Mouse (Mus musculus): ENCODE results near the gene Ireb2. TPM values are rescaled to one million over a fixed set of nuclear protein-coding genes. Genes with fewer than 3 reads are reported as not detected.
"Not testable (repeated sequence)": the region's sequence is repeated elsewhere in the genome, so short reads cannot be mapped to it uniquely, and the experiment has no call there.

The Ireb2 gene
- total RNA-seq, 2 experiments from 2014 or later: 18.3 to 21.8 TPM

DNA sequence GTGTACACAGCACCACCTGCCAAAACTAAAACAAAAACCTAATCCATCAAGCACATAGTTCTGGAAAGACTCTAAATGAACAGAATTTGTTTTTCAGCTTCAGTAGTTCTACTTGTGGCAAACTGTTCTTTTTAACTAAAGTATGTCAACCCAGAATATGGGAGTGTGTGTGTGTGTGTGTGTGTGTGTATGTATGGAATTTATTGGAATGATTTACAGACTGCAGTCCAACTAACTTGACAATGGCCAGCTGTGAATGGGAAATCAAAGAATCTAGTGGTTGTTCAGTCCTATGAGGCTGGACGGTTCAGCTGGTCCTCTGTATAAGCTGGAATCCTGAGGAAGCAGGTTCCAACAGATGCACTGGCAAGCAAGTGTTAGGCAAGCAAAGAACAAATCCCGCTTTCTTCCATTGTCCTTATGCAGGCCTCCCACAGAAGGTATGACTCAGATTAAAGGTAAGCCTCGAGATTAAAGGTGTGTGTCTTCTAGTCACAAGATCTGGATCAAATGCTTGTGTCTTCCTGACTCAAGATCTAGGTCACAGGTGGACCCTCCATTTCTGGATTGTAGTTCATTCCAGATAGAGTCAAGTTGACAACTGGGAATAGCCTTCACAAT, 18.9 kb upstream of the Ireb2 start:
- H3K27ac ChIP-seq: no peak overlapping the region
- no peak overlapping the region for H3K4me3 ChIP-seq
- no peak for TF ChIP-seq CTCF (IDR thresholded peaks at IDR 0.05)
- intact Hi-C loops (cut with DNase I): no loop called here
- DNase-seq: no peak

DNA sequence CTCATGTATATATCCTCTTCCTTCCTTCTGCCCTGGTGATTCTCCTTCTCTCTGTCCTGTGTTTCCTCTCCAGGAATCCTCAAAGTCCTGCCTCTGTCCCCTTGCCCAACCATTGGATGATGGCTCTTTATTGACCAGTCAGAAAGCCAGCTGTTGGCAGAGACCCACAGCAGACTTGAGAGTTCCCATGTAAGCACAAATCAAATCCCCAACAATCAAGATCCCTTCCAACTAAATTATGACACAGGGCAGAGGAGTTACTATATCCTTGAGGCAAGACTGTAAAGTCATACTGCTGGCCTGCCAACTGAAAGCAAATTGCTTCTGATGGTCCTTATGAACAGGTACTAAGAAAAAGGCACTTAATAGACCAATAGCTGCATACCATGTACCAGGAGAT, 15.4 kb upstream of the Ireb2 start:
- intact Hi-C loops (cut with DNase I): no loop called here
- no peak for TF ChIP-seq CTCF (IDR thresholded peaks at IDR 0.05)

DNA sequence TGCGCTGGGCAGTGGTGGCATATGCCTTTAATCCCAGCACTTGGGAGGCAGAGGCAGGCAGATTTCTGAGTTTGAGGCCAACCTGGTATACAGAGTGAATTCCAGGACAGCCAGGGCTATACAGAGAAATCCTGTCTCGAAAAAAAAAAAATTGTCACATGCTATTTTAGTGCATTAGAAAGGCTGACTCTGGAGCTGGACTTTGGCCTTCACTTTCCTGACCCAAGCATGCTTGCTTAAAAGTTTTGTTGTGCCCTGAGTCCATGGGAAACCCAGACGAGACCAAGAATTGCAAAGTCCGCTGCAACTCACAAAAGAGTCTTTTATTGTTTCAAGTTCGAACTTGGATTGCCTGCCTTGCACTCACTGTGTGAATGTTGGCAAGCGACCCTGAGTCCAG, 10.6 kb upstream of the Ireb2 start:
- H3K4me3 ChIP-seq; intact Hi-C loops (cut with DNase I); DNase-seq: not testable (repeated sequence)

More for the DNA sequence above, 15.4 kb upstream of the Ireb2 start:
- DNase-seq: no peak
- Histone ChIP-seq H3K4me3 (no peak overlapping the region), H3K27ac (no peak overlapping the region)

DNA sequence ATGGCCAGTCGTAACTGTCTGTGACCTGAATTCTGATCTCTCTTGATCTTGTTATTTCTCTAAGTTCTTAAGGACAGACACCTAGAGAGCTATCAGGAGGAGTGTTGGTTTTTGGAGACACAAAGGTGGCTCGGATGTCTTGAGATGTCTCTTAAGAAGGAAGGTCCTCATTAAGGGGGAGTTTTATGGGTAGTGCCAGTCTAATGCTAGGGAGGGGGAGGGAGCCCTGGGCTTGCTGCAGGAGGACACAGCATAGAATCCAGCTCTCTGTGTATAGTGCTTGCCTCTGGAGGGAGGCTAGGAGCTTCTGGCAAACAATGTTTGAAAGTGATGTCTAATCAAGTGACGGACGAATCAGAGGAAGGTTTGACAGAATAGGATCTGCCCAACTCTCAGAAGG, 10.0 kb upstream of the Ireb2 start:
- intact Hi-C loops (cut with DNase I): no loop called here
- DNase-seq: no peak
- H3K4me3 ChIP-seq: no peak overlapping the region
- TF ChIP-seq CTCF (IDR thresholded peaks at IDR 0.05): no peak
- no peak overlapping the region for H3K27ac ChIP-seq

More for the DNA sequence above, 10.6 kb upstream of the Ireb2 start:
- H3K27ac ChIP-seq: not testable (repeated sequence)

DNA sequence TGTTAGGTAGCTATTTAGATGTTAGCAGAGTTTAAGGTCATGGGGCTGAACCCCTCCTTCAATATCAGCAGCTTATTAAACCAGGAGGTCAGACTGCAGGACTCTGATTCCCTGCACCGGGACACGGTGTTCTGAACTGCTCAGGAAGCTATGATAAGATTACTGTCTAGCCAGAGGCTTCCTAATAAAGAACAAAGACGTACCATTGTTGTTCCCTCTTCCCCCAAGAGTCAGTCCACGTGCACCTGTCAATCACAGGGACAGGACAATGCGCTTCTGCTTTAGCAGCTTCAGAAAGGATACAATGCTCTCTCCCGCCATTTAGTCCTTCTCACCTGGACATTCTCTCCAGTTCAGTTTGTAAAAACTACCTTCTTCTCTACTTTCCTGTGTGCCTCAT, 8.0 kb upstream of the Ireb2 start:
- no peak overlapping the region for H3K27ac ChIP-seq
- no peak for TF ChIP-seq CTCF (IDR thresholded peaks at IDR 0.05)
- intact Hi-C loops (cut with DNase I): no loop called here
- H3K4me3 ChIP-seq: no peak overlapping the region
- no peak for DNase-seq

DNA sequence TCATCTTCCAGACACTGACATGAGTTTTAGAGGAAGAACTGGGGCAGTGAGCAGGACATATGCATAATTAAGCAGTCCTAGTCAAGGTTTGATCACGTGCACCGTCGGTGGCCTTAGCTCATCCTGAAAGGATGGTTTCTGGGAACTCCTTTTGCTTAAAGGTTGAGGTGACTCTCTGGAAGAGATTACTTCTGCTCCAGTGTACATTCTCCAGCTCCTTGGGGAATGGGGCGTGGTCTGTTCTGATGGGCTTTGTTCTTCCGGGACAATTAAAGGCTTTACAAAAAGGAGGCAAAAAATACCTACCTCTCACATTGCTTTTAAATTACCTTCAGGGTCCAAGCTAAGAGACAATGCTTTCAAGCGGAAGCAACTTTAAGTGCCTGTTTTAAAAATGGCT, 7.5 kb upstream of the Ireb2 start:
- DNase-seq: no peak
- intact Hi-C loops (cut with DNase I): no loop called here
- H3K4me3 ChIP-seq: no peak overlapping the region
- no peak overlapping the region for H3K27ac ChIP-seq
- no peak for TF ChIP-seq CTCF (IDR thresholded peaks at IDR 0.05)

DNA sequence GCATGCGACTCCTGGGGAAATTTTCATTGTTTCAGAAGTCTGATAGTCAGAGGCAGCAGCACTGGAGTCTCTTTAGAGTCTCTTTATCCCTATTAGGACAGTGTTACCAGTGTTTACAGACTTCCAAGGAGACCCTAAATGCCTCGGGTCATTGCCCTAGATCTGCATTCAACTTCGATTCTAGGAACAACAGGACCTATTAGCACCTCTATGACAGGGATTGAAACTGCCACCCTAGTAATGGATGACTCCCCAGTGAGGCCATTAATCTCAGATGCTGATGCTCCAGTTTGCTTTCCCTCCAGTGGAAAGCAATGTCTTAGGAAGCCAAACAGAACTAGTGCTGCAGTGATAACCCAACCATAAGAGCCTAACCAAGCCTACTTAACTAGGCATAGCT, 6.1 kb upstream of the Ireb2 start:
- intact Hi-C loops (cut with DNase I): no loop called here
- H3K27ac ChIP-seq: no peak overlapping the region
- no peak for DNase-seq
- no peak for TF ChIP-seq CTCF (IDR thresholded peaks at IDR 0.05)
- H3K4me3 ChIP-seq: no peak overlapping the region

DNA sequence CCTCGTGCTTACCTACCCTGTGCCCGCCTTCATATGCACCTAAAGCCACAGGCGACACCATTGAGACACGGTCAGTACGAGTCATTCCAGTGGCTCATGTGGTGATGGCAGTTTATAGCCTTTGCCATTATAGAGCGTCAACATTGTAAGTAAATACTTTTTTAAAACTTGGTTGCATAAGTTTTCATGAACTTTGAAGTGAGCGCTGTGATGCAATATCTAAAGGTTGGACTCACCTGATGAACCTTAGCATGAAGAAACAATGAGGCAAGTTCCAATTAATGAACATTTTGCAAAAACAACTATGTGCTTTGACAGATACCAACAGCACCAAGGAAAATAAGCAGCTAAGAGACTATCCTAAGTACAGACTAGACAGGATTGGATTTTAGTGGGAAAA, 3.1 kb upstream of the Ireb2 start:
- TF ChIP-seq CTCF (IDR thresholded peaks at IDR 0.05): no peak
- intact Hi-C loops (cut with DNase I): loop anchor here (5.0 to 10.0 kb wide), 2 partner anchors 92 to 284 kb away; partner anchors contain the start of genes AY074887, Psma4 and Ube2q2
- Histone ChIP-seq H3K4me3 (no peak overlapping the region), H3K27ac (no peak overlapping the region)
- DNase-seq: no peak

DNA sequence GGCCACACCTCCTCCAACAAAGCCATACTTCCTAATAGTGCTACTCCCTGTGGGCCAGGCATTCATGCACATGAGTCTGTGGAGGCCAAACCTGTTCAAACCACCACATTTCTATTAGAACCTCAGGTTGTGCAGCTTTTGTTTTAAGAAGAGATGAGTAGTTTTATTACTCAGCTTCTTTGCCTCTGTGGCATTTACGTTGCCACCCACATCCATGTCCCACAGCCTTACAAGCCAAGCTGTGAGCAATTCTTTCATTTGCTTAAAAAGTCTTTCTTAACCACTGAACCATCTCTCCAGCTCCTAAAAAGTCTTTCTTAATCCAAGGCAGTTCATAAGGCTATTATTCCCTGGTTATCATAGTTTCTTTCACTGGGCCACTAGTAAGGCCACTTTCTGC, 15.2 kb downstream of the Ireb2 start:
- intact Hi-C loops (cut with DNase I): no loop called here
- Histone ChIP-seq H3K4me3 (no peak overlapping the region), H3K27ac (no peak overlapping the region)
- DNase-seq: no peak
- TF ChIP-seq CTCF (IDR thresholded peaks at IDR 0.05): no peak

DNA sequence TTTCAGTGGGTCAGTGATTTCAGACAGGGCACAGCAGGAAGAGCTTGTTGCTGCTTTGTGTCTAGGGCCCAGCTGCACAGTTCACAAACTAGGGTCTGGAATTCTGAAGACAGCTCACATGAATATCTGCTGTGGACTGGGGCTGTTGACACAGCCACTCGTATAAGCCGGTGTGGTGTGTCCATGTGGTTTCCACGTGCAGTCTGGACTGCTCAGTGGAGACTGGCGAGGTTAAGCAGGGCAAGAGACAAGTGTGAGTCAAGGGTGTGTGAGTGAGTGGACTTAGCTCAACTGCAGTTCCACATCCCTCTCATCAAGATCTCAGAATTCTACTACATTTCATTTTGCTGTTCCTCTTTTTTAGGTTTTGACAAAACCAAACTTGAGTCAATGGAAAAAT, 28.5 kb downstream of the Ireb2 start:
- TF ChIP-seq CTCF (IDR thresholded peaks at IDR 0.05): no peak
- intact Hi-C loops (cut with DNase I): loop anchor here (10.0 kb wide), 1 partner anchor 167 kb away; no protein-coding TSS in a partner anchor
- Histone ChIP-seq H3K27ac (no peak overlapping the region), H3K4me3 (no peak overlapping the region)
- no peak for DNase-seq

DNA sequence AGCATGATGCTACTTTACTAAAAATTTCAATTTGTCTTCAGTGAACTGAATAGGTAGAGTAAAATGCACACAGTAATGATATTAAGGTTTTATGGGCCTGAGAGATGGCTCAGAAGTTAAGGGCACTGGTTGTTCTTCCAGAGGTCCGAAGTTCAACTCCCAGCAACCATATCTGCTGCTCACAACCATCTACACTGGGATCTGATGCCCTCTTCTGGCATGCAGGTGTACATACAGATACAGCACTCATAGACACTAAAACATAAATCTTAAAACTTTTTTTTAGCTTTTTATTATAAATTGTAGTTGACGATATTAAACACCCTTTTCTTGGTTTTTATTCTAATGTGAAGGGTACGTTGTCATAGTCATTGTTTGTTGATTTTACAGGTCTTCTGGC, 33.5 kb downstream of the Ireb2 start:
- no peak for DNase-seq

DNA sequence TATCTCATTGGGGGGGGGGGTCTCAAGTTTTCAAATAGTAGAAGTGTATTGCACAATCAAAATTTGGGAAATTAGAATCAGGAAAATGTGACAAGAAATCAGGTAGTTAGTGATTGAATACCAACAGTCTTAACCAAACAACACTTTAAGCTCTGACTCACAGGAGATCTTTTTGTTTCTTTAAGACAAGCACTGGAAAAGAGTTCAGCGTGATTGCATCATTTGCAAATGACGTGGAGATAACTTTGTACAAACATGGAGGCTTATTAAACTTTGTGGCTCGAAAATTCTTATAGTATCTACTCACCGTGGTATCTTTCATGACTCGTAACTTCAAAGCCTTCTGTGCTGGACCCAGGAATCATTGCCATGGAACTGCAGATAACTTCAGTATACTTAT, 45.9 kb downstream of the Ireb2 start:
- Histone ChIP-seq H3K27ac (no peak overlapping the region), H3K4me3 (no peak overlapping the region)
- DNase-seq: no peak
- intact Hi-C loops (cut with DNase I): no loop called here
- TF ChIP-seq CTCF (IDR thresholded peaks at IDR 0.05): no peak

More for the DNA sequence above, 33.5 kb downstream of the Ireb2 start:
- Histone ChIP-seq H3K4me3 (no peak overlapping the region), H3K27ac (no peak overlapping the region)
- peak; percentile 42; the same call in 1 of the 2 replicates for TF ChIP-seq CTCF (IDR thresholded peaks at IDR 0.05)
- intact Hi-C loops (cut with DNase I): loop anchor here (10.0 kb wide), 1 partner anchor 172 kb away; no protein-coding TSS in a partner anchor

DNA sequence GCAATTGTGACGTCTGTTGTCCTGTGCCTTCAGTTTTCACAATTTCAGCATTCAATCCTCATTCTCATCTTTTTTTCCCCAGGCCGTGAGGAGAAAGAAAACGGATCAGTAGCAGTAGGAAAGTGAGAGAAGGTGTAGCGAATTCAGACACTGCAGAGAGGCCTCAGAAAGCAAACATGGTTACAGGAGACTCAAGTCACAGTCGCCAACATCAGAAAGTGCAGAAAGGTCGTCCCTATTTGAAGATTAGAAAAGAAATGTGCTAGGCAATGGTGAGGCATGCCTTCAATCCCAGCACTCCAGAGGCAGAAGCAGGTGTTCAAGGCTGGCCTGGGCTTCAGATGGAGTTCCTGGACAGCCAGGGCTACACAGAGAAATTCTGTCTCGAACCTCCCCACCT, 52.0 kb downstream of the Ireb2 start:
- no peak for TF ChIP-seq CTCF (IDR thresholded peaks at IDR 0.05)
- Histone ChIP-seq H3K27ac (no peak overlapping the region), H3K4me3 (no peak overlapping the region)
- DNase-seq: no peak
- intact Hi-C loops (cut with DNase I): no loop called here

DNA sequence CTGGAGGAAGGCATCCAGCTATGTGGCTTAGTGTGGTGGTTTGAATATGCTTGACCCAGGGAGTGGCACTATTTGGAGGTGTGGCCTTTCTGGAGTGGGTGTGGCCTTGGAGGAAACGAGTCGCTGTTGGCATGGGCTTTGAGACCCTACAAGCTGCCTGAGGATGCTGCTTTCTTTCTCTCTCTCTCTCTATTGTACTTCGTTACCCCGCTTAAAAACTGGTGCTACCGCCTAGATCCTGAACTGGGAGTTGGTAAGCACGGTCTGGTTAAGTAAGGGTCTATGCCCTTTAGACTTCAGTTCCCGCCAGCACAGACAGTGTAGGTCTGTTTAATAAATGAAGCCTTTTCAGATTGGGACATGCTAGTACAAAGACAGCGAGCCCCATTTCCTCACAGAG, 52.8 kb downstream of the Ireb2 start:
- no peak for TF ChIP-seq CTCF (IDR thresholded peaks at IDR 0.05)
- no peak overlapping the region for H3K27ac ChIP-seq
- peak overlapping the region; percentile 89 for H3K4me3 ChIP-seq
- intact Hi-C loops (cut with DNase I): loop anchor here (2.0 kb wide), 1 partner anchor 34 kb away; the partner anchor contains the start of genes AY074887 and Psma4
- no peak for DNase-seq
